ENCODE assay signal across 16 mouse cellular contexts in the genomic region with DNA sequence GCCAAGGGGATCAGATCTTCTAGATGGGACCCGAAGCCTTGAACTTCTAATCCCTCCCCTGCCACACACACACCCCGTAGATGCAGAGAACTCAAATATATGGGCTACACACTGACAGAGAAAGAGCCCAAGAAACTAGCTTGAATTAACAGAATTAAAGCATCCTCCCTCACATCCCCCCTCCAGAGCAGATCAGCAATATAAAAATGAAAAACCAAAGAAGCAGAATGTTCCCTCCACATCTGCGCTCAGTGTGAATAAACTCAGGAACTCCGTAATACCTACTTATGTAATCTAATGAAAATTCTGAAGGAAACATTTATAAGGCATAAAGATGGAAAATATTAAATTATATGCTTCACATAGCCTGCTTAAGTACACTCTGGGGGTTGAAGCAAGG.
DNase-seq lines count a peak whose midpoint lies in the region.
"Had no signal": no experiment of that assay in that cellular context is flagged by ENCODE, and none has a peak within 500 bp of the region (broad histone marks: within the 10 kb centered on the region; RNA-seq: fewer than 3 reads in every experiment).

No protein-coding gene starts in this region.

- peak; percentile 24 for DNase-seq in layer of hippocampus, adult 11-12 months (ENCODE audit: low spot score)
- DNase-seq in layer of hippocampus, adult 8-10 months (ENCODE audit: low spot score in 2 of 2) = no peak
- DNase-seq in layer of hippocampus, adult 9-11 months = peak; percentile 38
- DNase-seq in layer of hippocampus, adult 9-10 months (ENCODE audit: low spot score) = no peak
- DNase-seq in right cerebral cortex, adult 18-20 months = peak; percentile 44
- no peak for DNase-seq in right cerebral cortex, postnatal 36 days (ENCODE audit: low spot score in 2 of 2)
- DNase-seq in telencephalon, adult 2 months (ENCODE audit: low read depth, low spot score) = peak; percentile 64
- DNase-seq in embryo, embryonic 9.5 days (ENCODE audit: extremely low spot score) = no peak
- DNase-seq: adrenal gland, adult 2 months; adrenal gland, postnatal 10 days; adrenal gland, postnatal 25 days; cerebellum, adult 11-12 months; cerebellum, adult 2 months; cerebellum, adult 9-10 months; cerebellum, postnatal 10 days; cerebellum, postnatal 25 days had no signal

Comparison
In these comparisons a context has a peak if more than half of its experiments do, and no peak if none do; other contexts are left out.
1. DNase-seq: peak in layer of hippocampus, adult 11-12 months (single experiment), layer of hippocampus, adult 9-11 months (single experiment), right cerebral cortex, adult 18-20 months (single experiment) and telencephalon, adult 2 months (single experiment); none in layer of hippocampus, adult 8-10 months (0 of 2), layer of hippocampus, adult 9-10 months (single experiment), right cerebral cortex, postnatal 36 days (0 of 2) and embryo, embryonic 9.5 days (single experiment).